Mouse (Mus musculus): ENCODE data around the gene Ankib1.

Ankib1 gene

DNA sequence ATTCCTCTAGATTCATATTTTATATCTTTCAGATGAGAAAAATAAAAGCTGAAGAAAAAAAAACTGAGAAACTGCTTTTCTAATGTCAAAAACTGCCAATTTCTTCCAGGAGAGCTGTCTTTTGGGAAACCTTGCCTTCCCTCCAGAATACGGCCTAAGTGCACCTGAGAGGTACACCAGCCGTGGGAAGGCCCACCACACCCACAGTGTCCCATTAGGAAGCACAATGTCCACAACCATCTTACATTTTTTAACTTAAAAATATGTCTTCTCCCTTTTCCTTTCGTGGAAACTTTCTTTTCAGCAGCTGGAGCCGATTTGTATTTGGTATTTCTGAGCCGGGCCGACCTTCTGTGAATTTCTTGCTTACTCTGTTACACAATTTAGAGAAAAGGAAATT lies 156.2 kb downstream of the Ankib1 start:
- DNase-seq (ENCODE audit: low spot score): no peak

DNA sequence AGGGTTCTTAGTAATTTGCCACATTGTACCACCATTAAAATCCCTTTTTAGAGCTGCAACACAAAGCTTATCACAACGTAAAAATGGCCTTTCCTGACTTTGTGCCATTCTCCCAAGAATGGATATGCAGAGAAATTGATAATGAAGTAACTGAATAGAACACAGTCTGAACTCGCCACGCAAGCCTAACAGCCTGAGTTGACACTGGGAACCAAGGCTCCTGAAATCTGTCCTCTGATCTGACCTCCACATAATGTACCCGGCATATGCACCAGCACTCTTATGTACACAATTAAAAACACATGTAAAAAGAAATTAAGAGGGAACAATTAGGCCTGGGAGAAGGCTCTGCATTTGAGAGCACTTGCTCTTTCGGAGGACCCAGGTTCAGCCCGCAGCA lies 157.4 kb downstream of the Ankib1 start:
- no peak for DNase-seq (ENCODE audit: low spot score)

DNA sequence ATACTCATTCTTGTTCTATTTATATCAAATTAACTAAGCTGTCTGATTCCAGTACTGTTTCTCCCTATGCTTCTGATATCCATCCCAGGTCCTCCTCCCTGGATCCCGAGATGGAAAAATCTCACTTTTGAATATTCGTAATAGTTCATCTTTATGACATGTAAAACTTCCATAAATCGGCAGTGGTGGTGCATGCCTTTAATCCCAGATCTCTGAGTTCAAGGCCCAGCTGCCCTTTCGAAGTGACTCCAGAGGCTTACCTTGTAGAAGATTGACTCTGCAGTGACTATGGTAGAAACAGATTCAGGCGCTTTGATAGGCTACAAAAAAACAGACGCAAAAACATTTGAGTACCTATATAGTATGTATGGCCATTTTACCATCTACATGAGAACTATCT lies 158.1 kb downstream of the Ankib1 start:
- no peak for DNase-seq (ENCODE audit: low spot score)

All from urinary bladder, postnatal 10 days (tissue).